ENCODE assay signal across 9 mouse cellular contexts in the genomic region with DNA sequence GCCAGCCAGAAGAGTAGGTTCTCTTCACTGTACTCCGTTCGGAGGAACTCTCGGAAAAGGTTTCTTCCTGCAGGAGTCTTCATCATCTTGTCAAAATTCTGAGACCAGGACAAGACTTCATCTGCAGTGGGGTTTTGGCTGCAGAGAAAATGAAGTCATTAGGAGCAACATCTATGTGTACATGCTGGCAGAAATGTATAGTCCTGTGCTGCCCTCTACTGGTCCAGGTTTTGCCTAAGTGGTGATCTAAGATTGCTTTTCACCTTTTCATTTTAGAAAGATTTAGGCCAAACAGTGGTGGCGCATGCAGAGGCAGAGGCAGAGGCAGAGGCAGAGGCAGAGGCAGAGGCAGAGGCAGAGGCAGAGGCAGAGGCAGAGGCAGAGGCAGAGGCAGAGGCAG. TPM values are rescaled to one million over a fixed set of nuclear protein-coding genes. Genes with fewer than 3 reads are reported as not detected.
DNase-seq lines count a peak whose midpoint lies in the region; ATAC-seq and TF ChIP-seq lines count a peak whose summit lies in the region.
"Had no signal": no experiment of that assay in that cellular context is flagged by ENCODE, and none has a peak within 500 bp of the region (broad histone marks: within the 10 kb centered on the region; RNA-seq: fewer than 3 reads in every experiment).

No protein-coding gene starts in this region.

- no peaks in the 10 kb centered on the region for H3K4me1 ChIP-seq in heart, embryonic 10.5 days

- H3K27ac ChIP-seq in heart, embryonic 10.5 days = no peak overlapping the region

- WGBS in heart, embryonic 10.5 days = 83% methylated on average over 4 of the region's 4 CpGs

- no peaks in the 10 kb centered on the region for H3K27me3 ChIP-seq in heart, embryonic 10.5 days (ENCODE audit: insufficient read depth, poor library complexity, severe bottlenecking)

- TF ChIP-seq POLR2A in brain, embryonic 14.5 days (IDR thresholded peaks at IDR 0.05; ENCODE audit: borderline replicate concordance, extremely low read depth, insufficient read depth, insufficient read length, poor library complexity, severe bottlenecking) = no peak

- H3K9me3 ChIP-seq in heart, embryonic 10.5 days = no peaks in the 10 kb centered on the region

- ATAC-seq in hematopoietic stem cell, adult 5-6 weeks (replicated peaks in 1 of 2; ENCODE audit: insufficient read depth in 1 of 2, low FRiP score in 2 of 2, low TSS enrichment in 1 of 2, low read depth in 1 of 2, poor library complexity in 2 of 2, severe bottlenecking in 2 of 2) = peak; percentile 74 to 80

- peak; percentile 50; the same call in 1 of the 2 replicates for TF ChIP-seq CTCF in brain, embryonic 14.5 days (IDR thresholded peaks at IDR 0.05; ENCODE audit: borderline replicate concordance, extremely low read depth, insufficient read depth, insufficient read length)

- H3K36me3 ChIP-seq in heart, embryonic 10.5 days = no peaks in the 10 kb centered on the region

- H3K4me3 ChIP-seq in heart, embryonic 10.5 days = no peak overlapping the region
- H3K4me3 ChIP-seq: erythroblast, embryonic 14.5 days had no signal

- peak; percentile 6 for DNase-seq in heart, adult 8-10 months (ENCODE audit: low spot score)
- DNase-seq in heart, embryonic 10.5 days (ENCODE audit: low spot score) = no peak
- DNase-seq in urinary bladder, postnatal 36 days (ENCODE audit: low spot score in 2 of 2) = peak; percentile 17 to 26
- no peak for DNase-seq in urinary bladder, adult 2 months (ENCODE audit: low spot score)
- DNase-seq in brain, embryonic 14.5 days (ENCODE audit: low read depth) = peak; percentile 83
- DNase-seq in lung, postnatal 36 days = peak; percentile 77
- peak; percentile 30 to 74 for DNase-seq in thymus, postnatal 10 days (ENCODE audit: low spot score in 2 of 2)

RNA-seq across cellular contexts. Expression of a gene that starts 17.7 kb away (rescaled TPM):
- total RNA-seq in heart, adult 8-10 months (2022) = 1 to 10 TPM; 8.5 to 9.4 (median 8.8) TPM
- 9.5 and 13.5 TPM in 2 replicates for polyA plus RNA-seq in heart, embryonic 10.5 days (2016; fragmentation: Nextera tagmentation; extraction: Ambion mirVana)
- polyA plus RNA-seq in urinary bladder, adult 2 months (2012; rRNA removed) = 5.8 and 7.4 TPM in 2 replicates
- polyA plus RNA-seq in brain, embryonic 14.5 days (2012; rRNA removed) = 3.0 and 5.6 TPM in 2 replicates
- 33.5 and 41.7 TPM in 2 replicates for total RNA-seq in hematopoietic stem cell, adult 5-6 weeks (2017)

RNA-seq across cellular contexts. Expression of a gene that starts 36.0 kb away (rescaled TPM):
- 1 to 10 TPM in 1 of 4 experiments, under 1 TPM in 3; 0.49 to 1.8 (median 0.90) TPM for total RNA-seq in heart, adult 8-10 months (2022)
- polyA plus RNA-seq in heart, embryonic 10.5 days (2016; fragmentation: Nextera tagmentation; extraction: Ambion mirVana) = 60.9 and 80.3 TPM in 2 replicates
- polyA plus RNA-seq in urinary bladder, adult 2 months (2012; rRNA removed) = 5.2 and 5.6 TPM in 2 replicates
- polyA plus RNA-seq in brain, embryonic 14.5 days (2012; rRNA removed) = 14.9 and 19.4 TPM in 2 replicates
- total RNA-seq in hematopoietic stem cell, adult 5-6 weeks (2017) = 36.9 and 37.1 TPM in 2 replicates

Comparison
In these comparisons a context has a peak if more than half of its experiments do, and no peak if none do; other contexts are left out.
1. DNase-seq: peak in heart, adult 8-10 months (single experiment), urinary bladder, postnatal 36 days (2 of 2), brain, embryonic 14.5 days (single experiment), lung, postnatal 36 days (single experiment) and thymus, postnatal 10 days (2 of 2); none in heart, embryonic 10.5 days (single experiment) and urinary bladder, adult 2 months (single experiment).